Mouse (Mus musculus) kidney, adult 2 months (tissue): Measurements from ENCODE around the gene Foxj1.

Experiments used
- CTCF ChIP-seq: fragments of 200-500 bp; conservative IDR thresholded peaks from 2 replicates; pipeline ENCODE4 v1.5.1; 2011; ENCODE audit warnings: low read depth, mild to moderate bottlenecking, control low read depth, low read length, moderate library complexity, mixed read lengths; ENCODE audit not compliant: insufficient read depth, insufficient read length
- POLR2A ChIP-seq: fragments of 200-500 bp; IDR thresholded peaks from one replicate; pipeline ENCODE4 v1.6.1; 2011; ENCODE audit warnings: low read depth, low read length, control low read depth

GRCm38 (mm10) chr11:116293538-116294137, 41.6 kb downstream of the Foxj1 start:
- TF ChIP-seq CTCF (no peak), POLR2A (no peak)
